Mouse (Mus musculus): ENCODE measurements around the gene Nckap5. TPM values are rescaled to one million over a fixed set of nuclear protein-coding genes. Genes with fewer than 3 reads are reported as not detected.

The Nckap5 gene
- total and polyA plus RNA-seq, 3 experiments, result not detected

DNA sequence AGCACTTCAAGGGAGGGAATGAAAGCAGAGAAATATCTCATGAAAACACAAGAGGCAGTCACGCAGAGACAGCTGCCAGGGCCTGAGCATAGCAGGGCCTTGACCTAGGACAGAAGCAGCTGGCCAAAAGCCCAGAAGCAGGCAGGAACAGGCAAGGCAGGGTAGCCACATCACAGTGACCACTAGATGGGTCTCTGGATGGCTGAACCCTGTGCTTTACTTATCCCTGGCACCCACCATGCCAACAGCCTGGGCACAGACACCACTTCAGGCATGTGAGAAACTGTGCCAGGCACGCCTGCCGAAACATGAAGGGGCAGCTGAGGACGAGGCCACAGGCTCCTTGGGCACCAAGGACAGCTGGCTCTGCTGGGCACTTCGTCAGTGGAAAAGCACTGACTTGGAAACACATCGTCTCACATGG is 345.9 kb downstream of the Nckap5 start:
- Histone ChIP-seq H3K9ac (ENCODE audit: insufficient read depth, low read depth) (no peak overlapping the region), H3K27me3 (replicated peaks) (no peaks in the 10 kb centered on the region), H3K4me3 (replicated peaks in 1 of 3; ENCODE audit: low read depth in 2 of 3, low read length in 2 of 3, poor library complexity in 1 of 3) (no peak overlapping the region), H3K4me2 (ENCODE audit: insufficient read depth, low read depth, poor library complexity, severe bottlenecking) (no peak overlapping the region), H3K9me3 (replicated peaks; ENCODE audit: low read length) (peaks cover 82% of the 10 kb centered on the region), H3K79me2 (replicated peaks; ENCODE audit: control insufficient read depth, extremely low read depth, insufficient read depth, poor library complexity, severe bottlenecking) (no peaks in the 10 kb centered on the region), H3K4me1 (ENCODE audit: control insufficient read depth in 1 of 2, insufficient read depth in 2 of 2) (no peaks in the 10 kb centered on the region), H3K27ac (ENCODE audit: insufficient read depth, low read depth) (no peak overlapping the region), H3K36me3 (replicated peaks in 1 of 2; ENCODE audit: control insufficient read depth in 1 of 2, insufficient read depth in 1 of 2, low read length in 1 of 2) (no peaks in the 10 kb centered on the region)
- no peak for DNase-seq (ENCODE audit: extremely low read depth)
- in situ Hi-C loops (cut with MboI; ENCODE audit: low pct_ligation_motif_present, low pct_unique_long_range_greater_than_20kb, low sequenced_read_pairs) (no loop called here), dilution Hi-C loops (cut with MboI; ENCODE audit: extremely low pct_ligation_motif_present, extremely low pct_unique_long_range_greater_than_20kb, low sequenced_read_pairs) (no loop called here)
- TF ChIP-seq POLR2AphosphoS2 (IDR thresholded peaks at IDR 0.05; ENCODE audit: low read depth, low read length), result no peak
- no peak for TF ChIP-seq ZKSCAN1 (IDR thresholded peaks at IDR 0.05; ENCODE audit: borderline replicate concordance, low read depth, low read length)
- TF ChIP-seq NRF1 (IDR thresholded peaks at IDR 0.05; ENCODE audit: low read depth, low read length), result no peak
- no peak for TF ChIP-seq NELFE (IDR thresholded peaks at IDR 0.05; ENCODE audit: low read depth, low read length)
- TF ChIP-seq TCF12 (IDR thresholded peaks at IDR 0.05; ENCODE audit: low read depth, low read length), result no peak
- no peak for TF ChIP-seq MAFK (IDR thresholded peaks at IDR 0.05; ENCODE audit: insufficient replicate concordance, low read length)
- no peak for TF ChIP-seq TBP (conservative IDR thresholded peaks at IDR 0.05; ENCODE audit: low read depth, low read length)
- no peak for TF ChIP-seq POLR2A (IDR thresholded peaks at IDR 0.05; ENCODE audit: low read depth, low read length)
- no peak for TF ChIP-seq RCOR1 (conservative IDR thresholded peaks at IDR 0.05; ENCODE audit: low read depth, low read length)
- TF ChIP-seq MEF2A (IDR thresholded peaks at IDR 0.05; ENCODE audit: borderline replicate concordance, low read depth, low read length), result no peak
- TF ChIP-seq JUN (IDR thresholded peaks at IDR 0.05; ENCODE audit: insufficient read depth, low read depth, low read length), result no peak
- no peak for TF ChIP-seq ELF1 (IDR thresholded peaks at IDR 0.05; ENCODE audit: low read depth, low read length)
- no peak for TF ChIP-seq MYC (IDR thresholded peaks at IDR 0.05; ENCODE audit: low read depth, low read length)

DNA sequence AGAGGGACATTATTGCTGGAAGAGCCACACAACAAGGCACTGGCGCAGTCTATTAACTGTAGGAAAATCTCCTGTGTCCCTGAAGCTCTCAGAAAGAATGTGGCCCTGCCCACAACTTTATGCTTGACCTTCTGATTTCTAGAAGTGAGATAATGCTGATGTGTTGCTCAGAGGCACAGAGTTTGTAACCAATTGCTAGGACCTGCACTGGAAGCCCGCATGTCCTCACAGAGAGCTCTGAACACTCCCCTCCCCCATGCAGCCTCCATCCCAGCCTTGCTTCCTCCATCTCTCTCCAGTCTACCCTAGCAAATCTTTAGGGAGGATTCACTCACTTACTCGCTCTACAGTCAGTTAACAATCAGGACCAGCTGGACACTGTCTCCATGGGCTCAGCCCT is 346.9 kb downstream of the Nckap5 start:
- Histone ChIP-seq H3K79me2 (replicated peaks; ENCODE audit: control insufficient read depth, extremely low read depth, insufficient read depth, poor library complexity, severe bottlenecking) (no peaks in the 10 kb centered on the region), H3K27me3 (replicated peaks) (no peaks in the 10 kb centered on the region), H3K27ac (ENCODE audit: insufficient read depth, low read depth) (no peak overlapping the region), H3K36me3 (replicated peaks in 1 of 2; ENCODE audit: control insufficient read depth in 1 of 2, insufficient read depth in 1 of 2, low read length in 1 of 2) (no peaks in the 10 kb centered on the region), H3K4me1 (ENCODE audit: control insufficient read depth in 1 of 2, insufficient read depth in 2 of 2) (no peaks in the 10 kb centered on the region), H3K4me2 (ENCODE audit: insufficient read depth, low read depth, poor library complexity, severe bottlenecking) (no peak overlapping the region), H3K4me3 (replicated peaks in 1 of 3; ENCODE audit: low read depth in 2 of 3, low read length in 2 of 3, poor library complexity in 1 of 3) (no peak overlapping the region), H3K9me3 (replicated peaks; ENCODE audit: low read length) (peaks cover 76% of the 10 kb centered on the region), H3K9ac (ENCODE audit: insufficient read depth, low read depth) (no peak overlapping the region)
- DNase-seq (ENCODE audit: extremely low read depth), result no peak
- in situ Hi-C loops (cut with MboI; ENCODE audit: low pct_ligation_motif_present, low pct_unique_long_range_greater_than_20kb, low sequenced_read_pairs) (no loop called here), dilution Hi-C loops (cut with MboI; ENCODE audit: extremely low pct_ligation_motif_present, extremely low pct_unique_long_range_greater_than_20kb, low sequenced_read_pairs) (no loop called here)
- no peak for TF ChIP-seq CTCF (conservative IDR thresholded peaks at IDR 0.05 in 1 of 2, IDR thresholded peaks at IDR 0.05 in 1 of 2; ENCODE audit: low read depth in 2 of 2, low read length in 2 of 2)
- no peak for TF ChIP-seq ZC3H11A (IDR thresholded peaks at IDR 0.05; ENCODE audit: low read depth, low read length)
- no peak for TF ChIP-seq NELFE (IDR thresholded peaks at IDR 0.05; ENCODE audit: low read depth, low read length)
- no peak for TF ChIP-seq TCF12 (IDR thresholded peaks at IDR 0.05; ENCODE audit: low read depth, low read length)
- no peak for TF ChIP-seq MAZ (IDR thresholded peaks at IDR 0.05; ENCODE audit: low read depth, low read length)
- no peak for TF ChIP-seq USF1 (IDR thresholded peaks at IDR 0.05; ENCODE audit: low read depth, low read length)
- TF ChIP-seq MEF2A (IDR thresholded peaks at IDR 0.05; ENCODE audit: borderline replicate concordance, low read depth, low read length), result no peak
- TF ChIP-seq MAX (IDR thresholded peaks at IDR 0.05; ENCODE audit: low read length), result no peak
- no peak for TF ChIP-seq ETS1 (conservative IDR thresholded peaks at IDR 0.05; ENCODE audit: low read depth, low read length)
- TF ChIP-seq GABPA (IDR thresholded peaks at IDR 0.05; ENCODE audit: insufficient replicate concordance, low read depth, low read length), result no peak
- no peak for TF ChIP-seq MYC (IDR thresholded peaks at IDR 0.05; ENCODE audit: low read depth, low read length)
- no peak for TF ChIP-seq PAX5 (IDR thresholded peaks at IDR 0.05; ENCODE audit: low read length)
- TF ChIP-seq JUN (IDR thresholded peaks at IDR 0.05; ENCODE audit: insufficient read depth, low read depth, low read length), result no peak
- no peak for TF ChIP-seq SIN3A (IDR thresholded peaks at IDR 0.05; ENCODE audit: low read length)
- no peak for TF ChIP-seq SMC3 (IDR thresholded peaks at IDR 0.05; ENCODE audit: low read depth, low read length)
- no peak for TF ChIP-seq RAD21 (IDR thresholded peaks at IDR 0.05; ENCODE audit: low read depth, low read length)
